Mouse (Mus musculus) lung, adult 2 months (tissue): ENCODE data around the gene Musk.

Experiments used
- CTCF ChIP-seq: fragments of 200-500 bp; IDR thresholded peaks from 2 replicates; pipeline ENCODE4 v1.5.1; 2011; ENCODE audit warnings: mild to moderate bottlenecking, low read length, control low read depth; ENCODE audit not compliant: insufficient read depth
- POLR2A ChIP-seq: fragments of 200-500 bp; IDR thresholded peaks from 2 replicates; pipeline ENCODE4 v1.6.1; 2011; ENCODE audit warnings: low read depth, mild to moderate bottlenecking, control low read depth, low read length, borderline replicate concordance; ENCODE audit errors: extremely low read depth

- TF ChIP-seq CTCF (no peak), POLR2A (no peak)
Observed at GRCm38 (mm10) chr4:58270956-58271355, 14.8 kb upstream of the Musk start.
